Mouse (Mus musculus) embryonic facial prominence, embryonic 14.5 days (tissue): ENCODE results near the gene Marcksl1. TPM values are rescaled to one million over a fixed set of nuclear protein-coding genes. Genes with fewer than 3 reads are reported as not detected.

Source experiments
- ATAC-seq: fragments of 200-750 bp; cut with Nextera tagmentation; 2 replicates; pipeline ENCODE4 v1.8.0; 2017; ENCODE audit warnings: low read depth, moderate number of reproducible peaks, moderate TSS enrichment
- DNase-seq: peaks from one replicate; pipeline ENCODE4 v3.0.0-alpha.2; 2015; ENCODE audit warnings: low spot score
- H3K27ac ChIP-seq: fragments of 300-500 bp; sonication (generic); replicated peaks from 2 replicates; pipeline ENCODE4 v1.5.1; 2014; ENCODE audit warnings: low read depth, mild to moderate bottlenecking, low read length, moderate library complexity
- H3K27me3 ChIP-seq: fragments of 300-500 bp; sonication (generic); replicated peaks from 2 replicates; pipeline ENCODE4 v1.6.1; 2014; ENCODE audit warnings: low read length; ENCODE audit not compliant: control insufficient read depth, insufficient read depth
- H3K36me3 ChIP-seq: fragments of 300-500 bp; sonication (generic); 2 replicates; pipeline ENCODE4 v1.6.1; 2014; ENCODE audit warnings: low read length, mixed read lengths; ENCODE audit not compliant: control insufficient read depth, insufficient read depth
- H3K4me1 ChIP-seq: fragments of 300-500 bp; sonication (generic); 2 replicates; pipeline ENCODE4 v1.6.1; 2014; ENCODE audit warnings: antibody characterized with exemption, low read length; ENCODE audit not compliant: control insufficient read depth, insufficient read depth
- H3K4me2 ChIP-seq: fragments of 300-500 bp; sonication (generic); 2 replicates; pipeline ENCODE4 v1.6.1; 2014; ENCODE audit warnings: low read depth, mild to moderate bottlenecking, low read length, moderate library complexity, mixed read lengths
- H3K4me3 ChIP-seq: fragments of 300-500 bp; sonication (generic); 2 replicates; pipeline ENCODE4 v1.5.1; 2014; ENCODE audit warnings: low read depth, mild to moderate bottlenecking, low read length
- H3K9ac ChIP-seq: fragments of 300-500 bp; sonication (generic); 2 replicates; pipeline ENCODE4 v1.6.1; 2014; ENCODE audit warnings: low read depth, mild to moderate bottlenecking, low read length, moderate library complexity, mixed read lengths
- H3K9me3 ChIP-seq: fragments of 300-500 bp; sonication (generic); 2 replicates; pipeline ENCODE4 v1.6.1; 2016; ENCODE audit warnings: low read length; ENCODE audit not compliant: control insufficient read depth
- WGBS: fragments of 180-500 bp; shearing (Covaris S2); extraction: QIAGEN DNeasy Blood & Tissue Kit; methylation state at CpG from one replicate; pipeline ENCODE4 v1.1.7; 2014; 5-methylcytosine and 5-hydroxymethylcytosine counted together
- microRNA-seq: library from miRNA; unstranded; fragments of <30 nt; microRNA quantifications from one replicate; pipeline ENCODE4, GENCODE M21; 2016; ENCODE audit warnings: borderline number of aligned reads
- polyA plus RNA-seq: library from polyadenylated mRNA; unstranded; fragments of >200 nt; fragmentation: Nextera tagmentation; extraction: Ambion mirVana; gene quantifications from 2 replicates; pipeline ENCODE4 v1.2.1, GENCODE M21; 2014

The Marcksl1 gene
- polyA plus RNA-seq, 1 experiment from 2014 or later: 488 TPM

DNA sequence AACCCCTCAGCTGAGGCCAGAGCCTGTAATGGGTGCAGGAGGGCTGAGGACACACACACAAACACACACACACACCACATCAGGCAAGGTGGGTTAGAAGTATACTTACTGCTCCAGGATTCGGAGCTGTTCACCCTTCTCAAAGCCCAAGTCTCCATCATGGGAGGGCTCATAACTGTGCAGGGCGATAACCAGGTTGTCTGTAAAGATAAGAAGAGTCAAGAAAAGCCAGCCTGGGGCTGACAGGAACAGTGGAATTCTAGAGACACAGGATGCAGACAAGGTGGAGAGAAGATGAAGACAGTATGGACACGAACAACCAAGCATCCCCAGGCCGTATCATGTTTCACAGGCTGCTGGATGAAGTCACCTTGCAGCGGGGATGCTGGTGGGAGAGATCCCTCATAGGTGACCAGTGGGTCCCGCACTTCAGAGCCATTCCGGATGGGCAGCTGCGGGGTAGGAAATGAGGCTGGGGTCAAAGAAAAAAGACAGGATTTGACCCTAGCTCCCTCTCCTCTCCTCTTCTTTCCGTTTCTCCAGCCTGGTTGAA is 44.0 kb downstream of the Marcksl1 start:
- Histone ChIP-seq H3K9me3 (no peaks in the 10 kb centered on the region), H3K4me1 (peaks cover 11% of the 10 kb centered on the region), H3K27me3 (no peaks in the 10 kb centered on the region), H3K9ac (peak overlapping the region; percentile 66; the same call in 1 of the 2 replicates), H3K4me2 (peak overlapping the region; percentile 72), H3K27ac (no peak overlapping the region), H3K36me3 (no peaks in the 10 kb centered on the region), H3K4me3 (peak overlapping the region; percentile 49)
- WGBS: 71% methylated on average over 9 of the region's 9 CpGs
- DNase-seq (no peak), ATAC-seq (no peak)

GRCm38 (mm10) chr4:129558321-129558955 is 45.1 kb downstream of the Marcksl1 start:
- Histone ChIP-seq H3K9me3 (no peaks in the 10 kb centered on the region), H3K4me2 (no peak overlapping the region), H3K27ac (no peak overlapping the region), H3K4me1 (peaks cover 11% of the 10 kb centered on the region), H3K27me3 (no peaks in the 10 kb centered on the region), H3K4me3 (no peak overlapping the region), H3K9ac (no peak overlapping the region), H3K36me3 (no peaks in the 10 kb centered on the region)
- ATAC-seq (no peak), DNase-seq (no peak)
- WGBS: 80% methylated on average over 12 of the region's 12 CpGs

GRCm38 (mm10) chr4:129561184-129561583 is 47.8 kb downstream of the Marcksl1 start:
- Histone ChIP-seq H3K9ac (no peak overlapping the region), H3K4me1 (peaks cover 5% of the 10 kb centered on the region), H3K27me3 (no peaks in the 10 kb centered on the region), H3K9me3 (no peaks in the 10 kb centered on the region), H3K4me3 (no peak overlapping the region), H3K4me2 (no peak overlapping the region), H3K36me3 (no peaks in the 10 kb centered on the region), H3K27ac (no peak overlapping the region)
- no peak for ATAC-seq
- 87% methylated on average over 5 of the region's 5 CpGs for WGBS
- DNase-seq: no peak

DNA sequence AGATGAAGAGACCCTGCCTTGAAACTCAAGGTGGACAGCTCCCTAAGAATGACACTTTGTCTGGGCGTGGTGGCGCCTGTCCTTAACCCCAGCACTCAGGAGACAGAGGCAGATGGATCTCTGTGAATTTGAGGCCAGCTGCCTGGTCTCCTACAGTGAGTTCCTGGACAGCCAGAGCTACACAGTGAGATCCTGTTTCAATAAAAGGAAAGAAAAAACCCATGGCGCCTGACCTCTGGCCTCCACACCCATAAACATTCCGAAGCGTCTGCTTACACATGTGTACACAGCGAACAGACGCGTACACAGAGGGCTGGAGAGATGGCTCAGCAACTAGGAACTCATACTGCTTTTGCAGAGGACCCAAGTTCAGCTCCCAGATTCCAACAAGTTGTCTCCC is 50.3 kb downstream of the Marcksl1 start:
- H3K9me3 ChIP-seq: no peaks in the 10 kb centered on the region
- H3K4me1 ChIP-seq: no peaks in the 10 kb centered on the region
- no peak overlapping the region for H3K4me2 ChIP-seq
- no peak overlapping the region for H3K9ac ChIP-seq
- peak; percentile 49 for DNase-seq
- WGBS: 36% methylated on average over 8 of the region's 8 CpGs
- ATAC-seq: no peak
- H3K36me3 ChIP-seq: no peaks in the 10 kb centered on the region
- H3K27ac ChIP-seq: no peak overlapping the region
- no peak overlapping the region for H3K4me3 ChIP-seq
- no peaks in the 10 kb centered on the region for H3K27me3 ChIP-seq

GRCm38 (mm10) chr4:129565139-129565538 is 51.8 kb downstream of the Marcksl1 start:
- H3K27ac ChIP-seq: no peak overlapping the region
- H3K9ac ChIP-seq: no peak overlapping the region
- no peak overlapping the region for H3K4me3 ChIP-seq
- no peaks in the 10 kb centered on the region for H3K4me1 ChIP-seq
- ATAC-seq: no peak
- H3K27me3 ChIP-seq: no peaks in the 10 kb centered on the region
- no peaks in the 10 kb centered on the region for H3K36me3 ChIP-seq
- no peak overlapping the region for H3K4me2 ChIP-seq
- WGBS: 78% methylated on average over 6 of the region's 6 CpGs
- no peak for DNase-seq
- H3K9me3 ChIP-seq: no peaks in the 10 kb centered on the region

Small RNA genes within 50 kb of the gene (microRNA-seq; reads per million reads assigned to microRNA genes)
- gene Mir8119: not detected

Other genes starting within 250 kb of the Marcksl1 start
- gene Sync, start 226.0 kb upstream of the Marcksl1 start, polyA plus RNA-seq: 7.9 and 11.7 TPM in 2 replicates
- 304 and 320 TPM in 2 replicates for gene Rbbp4, start 178.2 kb upstream of the Marcksl1 start, polyA plus RNA-seq
- gene Zbtb8os, start 177.9 kb upstream of the Marcksl1 start, polyA plus RNA-seq: 37.1 and 45.0 TPM in 2 replicates
- 4.6 and 4.9 TPM in 2 replicates for gene Zbtb8a, start 135.5 kb upstream of the Marcksl1 start, polyA plus RNA-seq
- 1.3 TPM in 2 replicates for gene Zbtb8b, start 72.7 kb upstream of the Marcksl1 start, polyA plus RNA-seq
- gene Bsdc1, start 52.0 kb upstream of the Marcksl1 start, polyA plus RNA-seq: 27.7 and 29.0 TPM in 2 replicates
- not detected in 2 replicates for gene Tssk3, start 22.6 kb upstream of the Marcksl1 start, polyA plus RNA-seq
- not detected in 2 replicates for gene Fam229a, start 22.4 kb upstream of the Marcksl1 start, polyA plus RNA-seq
- 179 and 200 TPM in 2 replicates for gene Hdac1, start 29.1 kb downstream of the Marcksl1 start, polyA plus RNA-seq
- gene Lck, start 60.1 kb downstream of the Marcksl1 start, polyA plus RNA-seq: 4.7 and 6.4 TPM in 2 replicates
- gene Fam167b, start 65.0 kb downstream of the Marcksl1 start, polyA plus RNA-seq: 6.4 and 6.9 TPM in 2 replicates
- gene Eif3i, start 87.1 kb downstream of the Marcksl1 start, polyA plus RNA-seq: 288 and 308 TPM in 2 replicates
- 166 and 174 TPM in 2 replicates for gene Tmem234, start 87.1 kb downstream of the Marcksl1 start, polyA plus RNA-seq
- 1.7 and 2.4 TPM in 2 replicates for gene Dcdc2b, start 100.7 kb downstream of the Marcksl1 start, polyA plus RNA-seq
- gene Iqcc, start 105.5 kb downstream of the Marcksl1 start, polyA plus RNA-seq: 26.6 and 29.3 TPM in 2 replicates
- 49.7 and 50.5 TPM in 2 replicates for gene Ccdc28b, start 110.4 kb downstream of the Marcksl1 start, polyA plus RNA-seq
- gene Txlna, start 127.5 kb downstream of the Marcksl1 start, polyA plus RNA-seq: 96.7 and 111 TPM in 2 replicates
- 14.1 and 14.8 TPM in 2 replicates for gene Kpna6, start 159.2 kb downstream of the Marcksl1 start, polyA plus RNA-seq
- gene Tmem39b, start 183.3 kb downstream of the Marcksl1 start, polyA plus RNA-seq: 22.1 and 25.0 TPM in 2 replicates
- 94.2 and 104 TPM in 2 replicates for gene Khdrbs1, start 228.7 kb downstream of the Marcksl1 start, polyA plus RNA-seq